Mouse (Mus musculus) C2C12 (cell line): Measurements from ENCODE around the gene Rbfox2.

Experiments
- CEBPB ChIP-seq: IDR thresholded peaks from one replicate; pipeline ENCODE4 v1.6.1; 2011; ENCODE audit warnings: low read depth, mild to moderate bottlenecking, control low read depth, moderate library complexity
- CTCF ChIP-seq: IDR thresholded peaks from one replicate; pipeline ENCODE4 v1.5.1; 2011; ENCODE audit not compliant: control insufficient read depth, insufficient read depth, insufficient read length
- FOSL1 ChIP-seq: IDR thresholded peaks from one replicate; pipeline ENCODE4 v1.8.0; 2011; ENCODE audit warnings: mild to moderate bottlenecking, low read length; ENCODE audit not compliant: poor library complexity, insufficient read depth, severe bottlenecking
- MAX ChIP-seq: IDR thresholded peaks from one replicate; pipeline ENCODE4 v1.6.1; 2011; ENCODE audit warnings: mild to moderate bottlenecking, control low read depth
- MYOD1 ChIP-seq: IDR thresholded peaks from one replicate; pipeline ENCODE4 v1.6.1; 2011; ENCODE audit warnings: low read depth; ENCODE audit not compliant: control insufficient read depth, insufficient read length
- MYOG ChIP-seq: IDR thresholded peaks from one replicate; pipeline ENCODE4 v1.6.1; 2011; ENCODE audit not compliant: control insufficient read depth, insufficient read length; ENCODE audit errors: extremely low read depth
- USF1 ChIP-seq: IDR thresholded peaks from one replicate; pipeline ENCODE4 v1.6.1; 2011; ENCODE audit warnings: low read depth, mild to moderate bottlenecking, control low read depth, moderate library complexity

GRCm38 (mm10) chr15:77262782-77263181, 44.0 kb downstream of the Rbfox2 start:
- TF ChIP-seq MYOD1 (no peak), MYOG (no peak), MAX (no peak), CTCF (no peak), FOSL1 (no peak), CEBPB (no peak), USF1 (no peak)
